Mouse (Mus musculus) telencephalon, adult 2 months (tissue): ENCODE measurements at regions not wholly inside any gene's neighbourhood (a gene's known extent, or its start where the extent isn't known, plus 50 kb on each side); places are given as distances from the start of the nearest gene placed in this dataset.
A peak's percentile ranks its signal among the peaks of the same experiment; 100 is the strongest.

Source experiments
- DNase-seq: peaks from one replicate; pipeline ENCODE4 v3.0.0-alpha.2; 2011; ENCODE audit warnings: low read depth, low spot score

DNA sequence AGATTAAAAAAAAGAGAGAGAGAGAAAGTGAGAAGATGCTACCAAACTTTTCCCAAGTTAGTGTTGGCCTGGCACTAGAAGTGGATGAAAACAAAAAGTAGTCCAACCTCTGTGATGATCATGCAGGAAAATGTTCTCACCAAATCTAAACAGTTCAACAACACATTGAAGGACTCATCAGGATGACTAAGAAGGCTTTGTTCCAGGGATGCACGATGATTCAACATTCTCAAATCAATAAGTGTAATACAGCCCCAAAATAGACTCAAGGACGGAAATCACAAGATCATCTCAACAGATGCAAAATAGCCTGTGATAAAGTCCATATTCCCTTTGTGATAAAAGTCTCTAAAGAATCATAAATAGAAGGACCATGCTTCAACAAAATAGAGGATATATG is 106.3 kb downstream of the Cysltr2 start:
- no peak for DNase-seq

DNA sequence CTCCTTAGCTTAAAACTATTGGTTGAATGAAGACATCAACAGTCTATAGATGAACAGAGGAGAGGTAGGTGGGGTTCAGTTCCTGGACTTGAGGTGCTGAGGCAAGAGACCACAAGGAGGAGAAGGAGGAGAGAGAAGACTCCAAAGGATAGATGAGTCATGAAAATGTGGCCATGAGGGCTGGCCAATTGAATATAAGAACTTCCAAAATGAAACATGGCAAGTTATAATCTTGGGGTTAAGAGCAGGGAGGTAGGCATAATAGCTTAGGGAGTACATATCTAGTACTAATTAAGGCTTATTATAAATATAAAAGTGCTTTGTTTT is 109.9 kb downstream of the Cysltr2 start:
- DNase-seq, result no peak

DNA sequence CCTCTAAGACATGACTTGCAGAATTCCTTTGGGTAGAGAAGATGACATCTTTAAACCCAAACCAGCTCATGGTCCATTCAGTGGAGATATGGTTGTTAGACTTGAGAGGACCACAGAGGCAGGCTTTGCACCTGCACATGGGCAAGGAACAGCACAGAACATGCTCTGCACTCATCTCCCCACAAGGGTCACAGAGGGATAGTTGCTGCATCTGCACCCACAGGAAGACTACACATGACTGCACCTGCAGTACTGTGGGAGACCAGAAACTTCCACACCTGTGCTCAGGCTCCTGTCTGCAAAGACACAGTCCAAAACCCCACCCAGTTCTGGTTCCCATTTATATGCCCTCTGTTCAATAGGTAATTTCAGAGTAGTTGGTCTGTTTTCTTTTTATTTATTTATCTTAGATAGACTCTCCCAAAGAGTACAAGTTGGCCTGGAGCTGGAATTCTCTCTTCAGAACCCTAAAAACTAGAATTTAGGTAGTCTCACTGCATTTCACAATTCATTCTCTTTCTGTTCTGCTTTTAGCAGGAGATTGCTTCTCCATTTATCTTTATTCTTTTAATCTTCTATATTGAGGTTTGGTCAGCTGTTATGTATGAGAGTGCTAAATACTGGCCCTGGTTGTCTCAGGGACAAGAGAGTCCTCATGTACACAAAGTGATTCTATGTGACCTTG is 110.4 kb downstream of the Cysltr2 start:
- no peak for DNase-seq

DNA sequence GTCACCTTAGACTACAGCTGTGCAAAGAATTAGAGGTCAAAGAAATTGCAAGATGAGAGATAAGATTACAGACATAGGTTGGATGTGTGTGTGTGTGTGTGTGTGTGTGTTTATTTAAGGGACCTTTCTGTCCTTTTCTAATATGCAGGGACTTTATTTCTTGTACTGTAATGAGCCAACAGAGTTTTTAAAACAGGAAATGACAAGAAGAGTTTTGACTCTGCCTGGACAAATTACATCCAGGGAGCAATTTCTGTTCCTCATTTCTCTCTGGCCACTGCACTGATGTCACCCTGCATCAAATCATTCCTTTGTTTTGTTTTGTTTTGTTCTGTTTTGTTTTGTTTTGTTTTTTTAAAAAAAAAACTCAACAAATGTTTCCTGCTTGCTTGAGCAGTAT is 115.3 kb downstream of the Cysltr2 start:
- no peak for DNase-seq

DNA sequence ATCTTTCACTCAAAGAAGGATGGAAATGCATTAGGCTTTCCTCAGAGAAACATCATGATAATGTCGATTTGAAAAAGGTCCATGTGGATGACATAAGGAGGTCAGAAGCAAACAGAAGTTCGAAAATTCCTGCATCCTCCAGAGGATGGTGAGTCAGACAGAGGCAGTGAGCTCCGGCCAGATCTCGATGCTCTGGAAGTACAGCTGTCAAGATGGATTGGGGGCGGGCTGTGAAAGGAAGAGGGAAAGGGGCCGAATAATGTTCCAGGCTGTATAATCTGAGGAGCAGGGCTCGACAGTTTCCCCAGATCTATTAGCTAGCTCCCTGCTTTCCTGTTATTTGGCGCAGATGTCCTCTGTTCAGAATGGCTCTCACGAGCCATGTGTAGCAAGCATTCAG is 116.6 kb downstream of the Cysltr2 start:
- no peak for DNase-seq

DNA sequence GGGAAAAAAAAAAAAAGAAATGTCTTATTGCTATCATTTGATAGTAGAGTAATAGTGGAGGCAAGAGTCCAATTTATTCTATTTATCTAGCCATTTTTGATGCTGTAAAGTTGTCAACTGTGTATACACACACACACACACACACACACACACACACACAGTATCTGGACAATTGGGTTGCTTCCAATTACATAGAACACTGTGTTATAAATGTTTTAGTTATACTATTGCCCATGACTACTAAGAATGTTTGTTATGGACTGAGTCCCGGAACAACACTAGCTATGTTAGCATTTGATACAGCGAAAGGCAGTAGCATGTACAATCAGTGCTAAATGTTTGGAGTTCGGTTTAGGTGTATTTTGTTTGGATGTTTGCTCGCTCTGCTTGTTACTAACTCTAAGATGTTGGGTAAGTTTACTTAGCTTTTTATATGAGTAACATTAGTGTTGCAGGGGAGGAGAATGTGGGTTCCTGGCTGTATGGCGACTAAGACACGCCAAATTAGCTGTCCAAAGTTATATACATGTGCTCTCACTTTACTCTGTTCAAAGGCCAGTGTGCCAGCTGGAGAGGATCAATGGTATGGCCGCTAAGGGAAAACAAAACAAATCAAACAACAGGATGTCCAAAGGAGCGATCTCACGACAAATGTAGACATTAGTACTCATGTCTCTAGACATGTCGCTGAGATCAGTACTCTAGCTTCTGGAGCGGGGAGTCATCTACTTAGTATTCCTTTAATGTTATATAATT is 147.6 kb downstream of the Cysltr2 start:
- no peak for DNase-seq

DNA sequence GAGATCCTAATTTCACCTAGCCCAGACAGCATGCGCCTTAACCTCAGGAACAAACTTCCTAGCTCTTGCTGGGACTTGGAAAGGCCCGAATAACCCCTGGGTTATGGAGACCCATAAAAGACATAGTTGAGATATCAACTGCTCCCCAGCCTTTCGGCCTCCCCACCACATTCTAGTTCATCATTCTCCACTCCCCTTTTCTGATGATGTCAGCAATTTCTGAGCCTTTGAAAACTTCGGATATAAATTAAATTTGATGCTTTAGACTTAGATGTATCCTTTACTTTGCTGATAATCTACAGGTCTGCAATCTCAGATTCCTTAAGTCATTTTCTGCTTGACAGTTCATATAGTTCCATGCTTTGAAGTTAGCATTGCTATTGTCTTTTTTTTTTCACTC is 149.3 kb downstream of the Cysltr2 start:
- no peak for DNase-seq

DNA sequence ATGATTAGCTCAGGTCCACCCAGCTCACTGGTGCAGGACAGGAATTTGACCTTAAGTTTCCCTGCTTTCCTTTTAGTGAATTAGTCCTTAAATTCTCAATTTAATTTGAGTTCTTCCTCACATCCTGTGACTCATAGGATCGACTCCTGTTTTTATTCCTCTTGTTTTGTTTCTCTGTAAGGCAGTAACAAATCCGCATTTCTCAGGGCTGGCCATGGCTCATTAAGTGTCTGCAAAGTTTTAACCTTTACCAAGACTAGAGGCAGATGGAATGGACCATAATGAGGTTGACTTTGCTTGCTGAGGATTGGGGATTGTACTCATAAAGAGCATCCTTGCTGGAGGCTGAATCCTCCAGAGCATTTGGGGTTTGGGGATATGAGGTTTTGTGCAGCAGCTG is 156.6 kb downstream of the Cysltr2 start:
- DNase-seq, result no peak

DNA sequence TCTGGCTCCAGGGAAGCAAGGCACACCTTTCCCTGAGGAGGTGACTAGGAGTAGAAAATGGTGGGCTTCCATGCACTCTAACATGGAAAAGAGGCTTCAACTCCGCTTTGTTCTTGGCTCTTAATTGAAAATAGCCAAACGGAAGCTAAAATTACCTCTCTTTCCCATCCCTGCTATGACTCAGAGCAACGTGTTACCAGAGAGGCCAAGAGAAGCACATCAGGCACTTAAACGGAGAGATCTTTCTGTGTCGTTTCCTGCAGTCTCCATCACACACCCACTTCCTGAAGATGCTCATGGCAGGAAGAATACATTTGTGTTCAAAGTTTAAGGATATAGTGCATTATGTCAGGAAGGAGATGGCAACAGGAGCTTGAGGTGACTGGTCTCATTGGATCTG is 159.3 kb downstream of the Cysltr2 start:
- DNase-seq, result no peak

DNA sequence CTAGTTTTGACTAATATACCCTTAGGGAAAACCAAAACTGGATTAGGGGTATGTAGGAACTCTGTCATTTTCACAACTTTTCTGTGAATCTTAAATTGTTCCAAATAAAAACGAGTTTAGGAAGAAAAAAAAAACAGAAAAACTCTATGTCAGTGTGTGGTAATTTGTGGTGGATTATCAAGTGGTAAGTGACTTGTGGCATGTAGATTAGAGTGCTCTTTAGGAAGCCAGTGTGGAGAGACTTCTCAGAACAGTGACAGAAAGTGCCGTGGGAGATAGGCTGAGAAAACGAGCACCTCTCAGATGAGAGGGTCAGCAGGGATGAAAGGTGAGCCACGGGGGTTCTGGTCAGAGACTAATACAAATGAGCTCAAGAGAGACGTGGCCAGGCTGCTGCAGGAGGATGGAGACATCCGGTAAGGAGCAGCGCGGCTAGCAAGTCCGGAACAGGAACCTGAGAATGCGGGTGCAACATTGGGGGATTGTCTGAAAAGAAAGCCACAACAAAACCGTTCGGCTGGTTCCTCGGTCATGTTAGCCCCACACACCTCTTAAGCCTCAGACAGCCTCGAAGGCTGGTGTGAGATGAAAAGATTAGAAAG is 161.3 kb downstream of the Cysltr2 start:
- no peak for DNase-seq

DNA sequence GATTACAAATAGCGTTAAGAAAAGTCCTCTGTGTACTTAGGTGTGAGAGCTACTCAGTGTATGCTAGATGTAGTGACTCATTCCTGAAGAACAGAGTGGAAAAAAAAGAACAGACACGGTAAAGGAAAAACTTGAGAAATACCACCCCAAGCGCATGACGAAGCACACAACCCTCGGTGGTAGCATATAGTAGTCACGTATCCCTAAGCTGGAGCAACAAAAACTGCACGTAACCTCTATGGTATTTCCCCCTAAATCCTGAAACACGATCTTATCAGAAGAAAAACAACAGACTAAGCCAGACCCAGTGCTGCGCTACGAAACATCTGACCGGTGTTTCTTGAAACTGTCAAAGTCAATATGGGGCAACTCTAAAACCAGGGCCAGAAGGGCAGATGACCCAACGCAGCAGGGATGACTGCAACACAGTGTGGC is 162.0 kb downstream of the Cysltr2 start:
- no peak for DNase-seq

DNA sequence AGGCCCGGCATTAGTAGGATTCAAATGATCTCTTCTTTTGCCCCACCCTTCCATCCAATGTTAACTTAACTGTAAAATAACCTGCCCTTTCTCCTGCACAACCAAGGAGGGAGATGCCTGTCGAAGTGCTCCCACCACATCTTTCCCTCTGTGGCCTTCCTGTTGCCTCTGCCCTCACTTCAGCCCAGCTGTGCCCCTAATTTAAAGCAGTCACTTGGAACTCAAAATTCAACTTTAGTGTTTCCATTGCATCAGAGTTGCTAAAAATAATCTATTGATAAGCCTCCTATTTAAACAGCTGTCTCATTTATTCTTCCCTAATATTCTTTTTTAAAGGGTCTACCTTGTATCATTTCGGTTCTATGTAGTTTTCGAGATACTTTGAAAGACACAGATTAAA is 163.1 kb downstream of the Cysltr2 start:
- DNase-seq, result no peak

DNA sequence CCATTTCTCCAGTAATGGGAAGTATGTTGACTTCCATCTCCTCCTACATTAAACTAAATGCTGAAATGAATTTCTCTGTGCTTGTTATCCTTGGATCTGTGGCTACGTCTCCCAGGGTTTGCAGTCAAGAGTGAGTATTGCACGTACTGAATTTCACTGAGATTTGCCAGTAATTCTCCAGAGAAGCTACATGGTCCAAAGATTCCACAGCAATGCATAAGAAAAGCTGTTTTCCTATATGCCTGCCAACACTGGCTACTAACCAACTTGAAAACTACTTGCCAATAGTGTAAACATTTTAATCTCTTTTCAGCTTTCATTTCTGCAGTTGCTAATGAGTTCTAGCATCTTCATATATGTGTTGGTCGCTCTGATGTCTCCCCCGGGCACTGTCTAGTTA is 164.4 kb downstream of the Cysltr2 start:
- no peak for DNase-seq

DNA sequence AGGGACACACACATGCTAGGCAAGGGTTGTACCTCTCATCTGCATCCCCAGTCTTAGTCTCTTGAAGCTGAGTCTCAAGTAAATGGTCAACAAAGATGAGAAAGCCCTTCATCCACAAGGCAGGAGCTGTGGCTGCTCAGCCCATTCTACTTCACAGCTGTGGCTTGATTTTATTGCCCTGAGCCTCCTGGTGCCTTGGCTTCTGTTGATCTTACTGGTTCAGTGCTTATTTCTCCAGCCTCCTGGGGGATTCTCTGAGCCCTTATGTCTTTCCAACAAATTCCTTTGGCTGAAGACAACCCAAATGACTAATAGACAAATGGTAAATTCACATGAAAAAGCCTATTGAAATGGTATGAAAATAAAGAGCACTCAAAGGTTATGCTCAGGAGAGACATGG is 167.3 kb upstream of the Fndc3a start:
- no peak for DNase-seq

DNA sequence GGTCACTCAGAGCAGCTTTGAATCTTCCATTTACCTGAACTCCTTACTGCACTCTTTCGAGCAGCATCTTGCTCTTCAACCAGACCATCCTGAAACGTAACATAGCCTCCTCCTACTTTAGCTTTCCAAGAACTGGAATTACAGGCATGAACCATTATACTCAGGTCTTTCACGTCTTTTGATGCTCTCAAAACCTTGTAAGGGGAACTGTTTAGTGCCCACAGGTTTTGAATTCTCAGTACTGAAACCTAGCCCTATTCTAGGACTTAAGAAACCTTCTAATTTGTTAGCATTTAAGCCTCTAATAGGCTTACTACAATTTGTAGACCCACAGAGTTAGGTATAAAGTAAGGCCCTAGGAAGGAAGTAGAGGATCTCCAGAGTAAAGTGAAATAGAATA is 163.7 kb upstream of the Fndc3a start:
- no peak for DNase-seq

DNA sequence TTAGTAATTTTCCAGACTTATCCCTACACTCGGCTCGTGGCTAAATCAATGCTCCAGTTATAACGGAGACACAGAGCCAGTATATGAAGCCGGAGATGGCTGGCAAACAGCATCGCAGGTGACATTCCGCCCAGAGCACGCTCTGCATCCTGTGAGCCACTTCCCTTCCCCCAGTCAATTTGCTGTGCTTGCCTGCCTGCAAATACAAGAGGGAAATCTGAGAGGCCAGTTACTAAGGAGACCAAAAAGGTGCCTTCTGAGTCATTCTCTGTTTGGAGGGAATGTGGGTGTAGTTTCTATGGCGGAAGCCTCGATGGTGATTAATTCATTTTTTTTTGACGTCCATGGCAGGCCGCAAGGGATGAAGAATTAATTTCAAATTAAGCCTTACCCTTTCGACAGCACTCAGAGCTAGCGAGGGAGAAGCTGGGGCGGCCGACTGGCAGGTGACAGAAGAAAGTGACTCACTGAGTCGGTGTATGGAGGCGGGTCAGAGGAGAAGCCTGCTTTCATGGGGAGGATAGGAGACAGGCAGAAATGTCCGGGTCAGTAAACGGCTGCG is 159.5 kb upstream of the Fndc3a start:
- peak; percentile 73 for DNase-seq

DNA sequence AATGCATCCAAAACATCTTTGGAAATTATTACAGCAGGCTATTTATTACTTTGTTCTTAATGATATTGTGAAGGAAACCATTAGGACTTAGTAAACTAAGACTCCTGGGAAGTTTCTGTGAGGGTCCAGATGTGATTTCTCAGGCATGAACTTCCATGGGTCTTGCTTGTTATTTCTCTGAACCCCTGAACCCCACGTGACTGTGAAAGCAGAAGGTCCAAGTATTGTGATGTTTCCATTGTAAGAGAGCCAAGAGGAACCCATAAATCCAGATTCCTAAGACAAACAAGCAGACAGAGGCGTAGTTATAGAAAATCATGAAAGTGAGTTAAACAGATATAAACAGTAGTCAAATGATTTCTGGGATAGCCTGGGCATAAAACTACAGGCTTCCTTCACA is 157.1 kb upstream of the Fndc3a start:
- no peak for DNase-seq

DNA sequence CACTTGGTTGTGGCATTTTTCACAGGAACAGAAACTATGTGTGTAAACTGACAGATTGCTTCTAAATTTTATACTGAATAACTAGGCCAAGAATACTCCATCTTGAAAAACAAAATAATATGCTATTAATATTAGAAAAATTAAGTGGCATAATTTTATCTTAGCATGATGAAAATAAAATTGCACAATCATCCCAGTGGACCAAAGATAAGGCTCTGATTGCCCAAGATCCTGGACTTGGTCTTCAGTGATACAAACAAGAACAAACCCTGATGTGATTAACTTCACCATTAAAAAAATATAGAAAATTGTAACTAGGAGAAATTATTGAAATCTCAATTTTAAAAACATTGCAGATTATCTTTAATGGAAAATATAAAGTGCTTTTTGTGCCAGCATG is 155.7 kb upstream of the Fndc3a start:
- DNase-seq, result no peak

DNA sequence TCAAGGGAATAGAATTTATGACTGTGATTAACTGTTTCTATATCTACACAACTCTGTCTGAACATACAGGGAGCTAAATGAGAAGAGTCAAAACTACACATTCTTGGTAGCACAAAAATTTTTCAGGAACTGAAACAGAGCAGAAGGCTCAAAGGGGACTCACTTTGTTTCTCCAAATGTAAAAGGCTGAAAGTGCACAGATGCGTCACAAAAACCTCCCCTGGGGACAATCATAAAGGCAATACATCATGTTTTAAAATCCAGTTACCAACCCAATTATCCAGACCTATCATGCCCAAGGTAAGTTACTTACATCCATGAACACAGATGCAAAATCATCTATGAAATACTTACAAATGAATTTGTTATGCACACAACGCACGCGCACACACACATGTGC is 155.0 kb upstream of the Fndc3a start:
- DNase-seq, result no peak

DNA sequence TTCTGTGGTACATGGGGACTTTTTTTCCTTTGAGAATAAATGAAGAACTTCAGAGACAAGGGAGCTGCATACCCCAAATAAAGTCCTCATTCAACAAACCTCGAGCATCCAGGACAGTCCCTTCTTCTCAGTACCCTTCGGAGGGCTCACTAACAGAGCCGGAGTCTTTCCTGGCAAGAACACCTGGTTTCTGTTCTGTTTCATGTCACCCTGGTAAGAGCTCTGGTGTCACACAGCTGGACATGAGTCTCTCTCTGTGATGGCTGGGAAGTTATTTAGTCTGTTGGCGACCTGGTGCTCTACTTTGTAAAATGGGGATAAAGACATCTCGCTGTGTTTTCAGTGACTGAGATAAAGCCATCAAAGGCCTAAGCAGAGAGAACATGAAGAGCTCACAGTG is 154.3 kb upstream of the Fndc3a start:
- no peak for DNase-seq

DNA sequence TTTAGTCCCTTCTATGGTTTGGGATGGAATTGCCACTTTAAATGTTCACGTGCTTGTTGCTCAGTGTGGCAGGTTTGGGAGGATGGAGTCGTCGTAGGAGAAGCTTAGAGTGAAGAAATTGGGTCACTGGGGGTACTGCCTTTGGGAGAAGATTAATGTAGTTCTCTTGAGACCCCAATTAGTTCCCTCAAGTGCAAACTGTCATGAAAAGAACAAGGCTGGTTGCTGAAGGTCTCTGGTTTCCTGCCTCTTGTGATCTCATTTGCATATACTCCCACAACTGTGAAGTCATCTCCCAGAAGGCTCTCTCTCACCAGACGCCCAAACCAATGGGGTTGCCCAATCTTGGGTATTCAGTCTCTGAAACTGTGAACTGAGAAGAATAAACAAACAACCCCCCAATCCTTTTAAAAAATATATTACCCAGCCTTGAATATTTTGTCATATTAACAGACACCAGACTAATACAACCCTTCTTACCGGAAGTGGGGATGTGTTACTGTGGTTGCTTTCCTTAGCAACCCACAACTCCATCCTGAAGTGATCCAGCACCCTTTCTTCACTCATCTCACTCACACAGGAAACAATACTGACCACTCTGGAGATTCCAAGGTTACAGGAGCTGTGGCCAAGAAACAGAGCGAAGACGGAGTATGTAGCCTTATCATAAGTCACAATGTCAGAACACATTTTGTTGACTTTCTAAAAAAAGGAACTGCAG is 153.2 kb upstream of the Fndc3a start:
- DNase-seq, result no peak

DNA sequence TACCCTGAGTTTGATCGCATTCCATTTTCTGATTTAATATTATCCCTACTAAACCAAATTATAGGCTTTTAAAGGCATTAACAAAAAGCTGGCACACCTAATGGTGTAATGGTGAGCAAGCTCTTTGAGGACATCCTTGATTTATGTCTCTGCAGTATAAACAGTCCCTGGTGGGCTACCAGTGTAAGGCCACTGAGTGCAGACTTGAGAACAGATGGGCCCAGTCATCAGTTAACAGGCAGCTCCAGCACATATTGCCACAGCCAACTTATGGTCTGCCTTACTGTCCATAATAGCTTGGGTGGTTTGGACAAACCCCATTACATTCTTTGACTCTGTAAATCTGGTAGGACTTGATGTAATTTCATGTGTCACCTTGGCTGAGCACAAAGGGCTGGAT is 144.4 kb upstream of the Fndc3a start:
- DNase-seq, result no peak
